Mouse (Mus musculus) cerebellum, postnatal 14 days (tissue): ENCODE data around the gene Adgb.

Experiments used
- DNase-seq, 2 experiments: peaks; one replicate each; pipeline ENCODE4 v3.0.0; 2021; ENCODE audit warnings: mixed read lengths in 2 of 2

Adgb gene

GRCm38 (mm10) chr10:10343930-10344329 is 128.2 kb downstream of the Adgb start:
- no peak for DNase-seq

GRCm38 (mm10) chr10:10325560-10325959 is 146.6 kb downstream of the Adgb start:
- DNase-seq, result no peak

- no peak for DNase-seq
Measured at GRCm38 (mm10) chr10:10322961-10323360, 149.2 kb downstream of the Adgb start.

GRCm38 (mm10) chr10:10321119-10321781 is 150.9 kb downstream of the Adgb start:
- DNase-seq, result peak; percentile 75 to 81

GRCm38 (mm10) chr10:10320364-10321083 is 151.6 kb downstream of the Adgb start:
- DNase-seq, result peak; percentile 16 to 40

- DNase-seq, result no peak
Measured at GRCm38 (mm10) chr10:10318086-10318485, 154.0 kb downstream of the Adgb start.

- no peak for DNase-seq
Measured at GRCm38 (mm10) chr10:10315631-10316030, 156.5 kb downstream of the Adgb start.

- DNase-seq, result peak in 1 of 2 experiments; percentile 16
Measured at GRCm38 (mm10) chr10:10314521-10314920, 157.6 kb downstream of the Adgb start.

- no peak for DNase-seq
Measured at GRCm38 (mm10) chr10:10309877-10310426, 162.2 kb downstream of the Adgb start.

- no peak for DNase-seq
Measured at GRCm38 (mm10) chr10:10309056-10309455, 163.1 kb downstream of the Adgb start.

GRCm38 (mm10) chr10:10307384-10307783 is 164.7 kb downstream of the Adgb start:
- DNase-seq, result peak in 1 of 2 experiments; percentile 10

- no peak for DNase-seq
Measured at GRCm38 (mm10) chr10:10304370-10304769, 167.8 kb downstream of the Adgb start.

GRCm38 (mm10) chr10:10301692-10302091 is 170.4 kb downstream of the Adgb start:
- no peak for DNase-seq

GRCm38 (mm10) chr10:10300915-10301439 is 171.1 kb downstream of the Adgb start:
- DNase-seq, result no peak

GRCm38 (mm10) chr10:10299987-10300386 is 172.1 kb downstream of the Adgb start:
- DNase-seq, result no peak

GRCm38 (mm10) chr10:10287221-10287867 is 184.8 kb downstream of the Adgb start:
- no peak for DNase-seq
